Mouse (Mus musculus) lung, postnatal 14 days (tissue): ENCODE data around the gene Zfp687.

Experiments used
- DNase-seq: peaks from one replicate; pipeline ENCODE4 v3.0.0; 2021

The Zfp687 gene

GRCm38 (mm10) chr3:95015891-95016531 lies 763 bp upstream of the Zfp687 start:
- peak; percentile 92 for DNase-seq

- DNase-seq, result peak; percentile 46
These were observed 658 bp downstream of the Zfp687 start for GRCm38 (mm10) chr3:95014428-95015151.

GRCm38 (mm10) chr3:95013699-95014427 lies 1.4 kb downstream of the Zfp687 start:
- DNase-seq, result no peak

- DNase-seq, result no peak
These were observed 2.3 kb downstream of the Zfp687 start for GRCm38 (mm10) chr3:95012982-95013381.

- no peak for DNase-seq
These were observed 4.9 kb downstream of the Zfp687 start for GRCm38 (mm10) chr3:95010396-95010795.

GRCm38 (mm10) chr3:95007706-95008105 lies 7.5 kb downstream of the Zfp687 start:
- DNase-seq, result no peak

GRCm38 (mm10) chr3:95005651-95006050 lies 9.6 kb downstream of the Zfp687 start:
- DNase-seq, result no peak

- no peak for DNase-seq
These were observed 12.0 kb downstream of the Zfp687 start for GRCm38 (mm10) chr3:95003273-95003672.

- DNase-seq, result no peak
These were observed 12.7 kb downstream of the Zfp687 start for GRCm38 (mm10) chr3:95002569-95002968.

GRCm38 (mm10) chr3:94996946-94997345 lies 18.3 kb downstream of the Zfp687 start:
- DNase-seq, result peak; percentile 93

- peak; percentile 23 for DNase-seq
These were observed 26.0 kb downstream of the Zfp687 start for GRCm38 (mm10) chr3:94989159-94989761.

GRCm38 (mm10) chr3:94987578-94987977 lies 27.7 kb downstream of the Zfp687 start:
- DNase-seq, result peak; percentile 37

- DNase-seq, result no peak
These were observed 29.7 kb downstream of the Zfp687 start for GRCm38 (mm10) chr3:94985513-94985912.

GRCm38 (mm10) chr3:94984312-94984711 lies 30.9 kb downstream of the Zfp687 start:
- DNase-seq, result peak; percentile 26

- DNase-seq, result peak; percentile 86
These were observed 40.5 kb downstream of the Zfp687 start, which contains the start of gene Pi4kb for GRCm38 (mm10) chr3:94974528-94975422. Pi4kb (plus strand) TSS chr3:94974731.

- DNase-seq, result no peak
These were observed 41.2 kb downstream of the Zfp687 start for GRCm38 (mm10) chr3:94974026-94974527.

- no peak for DNase-seq
These were observed 41.6 kb downstream of the Zfp687 start for GRCm38 (mm10) chr3:94973620-94974019.

GRCm38 (mm10) chr3:94972552-94972951 lies 42.7 kb downstream of the Zfp687 start:
- no peak for DNase-seq

- DNase-seq, result no peak
These were observed 49.4 kb downstream of the Zfp687 start for GRCm38 (mm10) chr3:94965878-94966277.

- DNase-seq, result no peak
These were observed 50.3 kb downstream of the Zfp687 start for GRCm38 (mm10) chr3:94964989-94965388.

GRCm38 (mm10) chr3:94960322-94960721 lies 54.9 kb downstream of the Zfp687 start:
- no peak for DNase-seq

GRCm38 (mm10) chr3:94959871-94960270 lies 55.4 kb downstream of the Zfp687 start:
- DNase-seq, result no peak
